In the genomic region with DNA sequence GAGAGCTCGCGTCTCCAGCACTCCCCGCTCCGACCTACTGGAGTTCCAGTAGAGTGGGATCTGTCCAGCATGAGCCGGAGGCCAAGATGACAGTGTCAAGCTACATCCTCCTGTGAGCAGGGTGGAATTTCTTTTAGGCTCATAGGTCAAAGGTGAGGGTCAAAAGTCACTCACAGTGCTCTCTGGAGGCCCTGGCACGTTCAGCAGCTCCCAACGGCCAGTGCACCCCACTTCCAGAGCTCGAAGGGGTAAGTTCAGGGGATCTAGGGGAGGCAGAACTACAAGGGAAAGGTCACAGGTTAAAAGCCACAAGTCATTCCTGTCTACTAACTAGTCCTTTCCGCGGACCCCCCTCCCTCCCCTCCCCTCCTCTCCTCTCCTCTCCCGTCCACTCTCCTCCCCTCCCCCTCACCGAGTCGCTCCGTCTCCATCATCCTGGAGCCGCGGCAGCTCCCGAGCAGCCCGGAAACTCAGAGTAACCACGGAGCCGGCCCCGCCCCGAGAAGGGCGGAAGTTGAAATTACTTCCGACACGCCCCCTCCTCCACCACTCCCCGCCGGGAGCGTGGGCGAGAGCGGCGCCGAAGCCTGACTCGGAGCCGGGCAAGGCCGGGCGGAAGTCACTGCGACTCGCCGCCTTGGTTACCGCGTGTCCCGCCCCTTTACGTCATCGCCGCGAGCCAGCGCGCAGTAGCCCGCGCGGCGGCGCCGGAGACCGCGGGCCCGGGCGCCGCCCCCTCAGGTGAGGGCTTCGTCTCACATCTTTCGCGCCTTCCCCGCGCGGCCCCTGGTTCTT, we compare ENCODE assay signal across 7 mouse cellular contexts. TPM values are rescaled to one million over a fixed set of nuclear protein-coding genes. Genes with fewer than 3 reads are reported as not detected.
DNase-seq lines count a peak whose midpoint lies in the region; ATAC-seq lines count a peak whose summit lies in the region.

A gene (minus strand): TSS at position 489 of the 795 bp plus-strand sequence.
A gene (plus strand): TSS at position 670 of the 795 bp plus-strand sequence.

- H3K36me3 ChIP-seq in intestine, embryonic 16.5 days (ENCODE audit: control insufficient read depth, insufficient read depth, low read length), result peaks cover 13% of the 10 kb centered on the region
- peaks cover 9% of the 10 kb centered on the region; the same call in 1 of the 2 replicates for H3K36me3 ChIP-seq in midbrain, embryonic 11.5 days (ENCODE audit: control insufficient read depth, insufficient read depth, low read length)

- ATAC-seq in intestine, embryonic 16.5 days, result peak; percentile 98
- peak; percentile 97 for ATAC-seq in midbrain, embryonic 11.5 days (ENCODE audit: low FRiP score)

- no peaks in the 10 kb centered on the region for H3K9me3 ChIP-seq in intestine, embryonic 16.5 days (ENCODE audit: control insufficient read depth, low read length)
- H3K9me3 ChIP-seq in midbrain, embryonic 11.5 days (ENCODE audit: control insufficient read depth, low read length), result no peaks in the 10 kb centered on the region

- peak within 1 kb of the TSS; percentile 76 for H3K4me3 ChIP-seq in intestine, embryonic 16.5 days (ENCODE audit: low read length)
- H3K4me3 ChIP-seq in midbrain, embryonic 11.5 days (ENCODE audit: low read depth, low read length), result peak within 1 kb of the TSS; percentile 72

- WGBS in intestine, embryonic 16.5 days, result under 1% methylated on average over 64 of the region's 65 CpGs
- 1% methylated on average over 65 of the region's 65 CpGs for WGBS in midbrain, embryonic 11.5 days

- peak; percentile 97 for DNase-seq in adrenal gland, adult 8-10 months
- peak; percentile 98 for DNase-seq in embryo, embryonic 9.5 days (ENCODE audit: extremely low spot score)
- DNase-seq in gastrocnemius, postnatal 4 days (ENCODE audit: low spot score in 2 of 2), result peak; percentile 94 to 98
- peak; percentile 98 for DNase-seq in left cerebral cortex, postnatal 36 days (ENCODE audit: low spot score in 2 of 2)
- peak; percentile 100 for DNase-seq in midbrain, embryonic 11.5 days (ENCODE audit: low spot score, missing footprints)
- DNase-seq in skeletal muscle tissue, adult 2 months (ENCODE audit: low read depth, low spot score), result peak; percentile 95

- H3K9ac ChIP-seq in intestine, embryonic 16.5 days (ENCODE audit: low read depth, low read length), result peak within 1 kb of the TSS; percentile 84
- peak within 1 kb of the TSS; percentile 84 for H3K9ac ChIP-seq in midbrain, embryonic 11.5 days (ENCODE audit: low read length)

- H3K4me2 ChIP-seq in intestine, embryonic 16.5 days (ENCODE audit: low read depth, low read length), result peak within 1 kb of the TSS; percentile 88
- peak within 1 kb of the TSS; percentile 86 for H3K4me2 ChIP-seq in midbrain, embryonic 11.5 days

- H3K27me3 ChIP-seq in intestine, embryonic 16.5 days (replicated peaks; ENCODE audit: control insufficient read depth, insufficient read depth, low read length), result no peaks in the 10 kb centered on the region
- H3K27me3 ChIP-seq in midbrain, embryonic 11.5 days (ENCODE audit: control insufficient read depth, insufficient read depth, low read length), result no peaks in the 10 kb centered on the region

- peaks cover 19% of the 10 kb centered on the region for H3K4me1 ChIP-seq in intestine, embryonic 16.5 days (ENCODE audit: control insufficient read depth, insufficient read depth, low read length)
- H3K4me1 ChIP-seq in midbrain, embryonic 11.5 days (ENCODE audit: control insufficient read depth, insufficient read depth, low read length), result peaks cover 14% of the 10 kb centered on the region

- intact Hi-C loops in left cerebral cortex, postnatal 36 days (cut with DNase I), result loop anchor here (1.0 to 10.0 kb wide), 4 partner anchors 13 to 915 kb away; a partner anchor contains a TSS

- H3K27ac ChIP-seq in intestine, embryonic 16.5 days (ENCODE audit: low read length), result peak within 1 kb of the TSS; percentile 72
- no peak within 1 kb of the TSS for H3K27ac ChIP-seq in midbrain, embryonic 11.5 days (ENCODE audit: low read depth, low read length)

RNA-seq across cellular contexts. Expression of the first gene that starts in this region (rescaled TPM):
- total RNA-seq in adrenal gland, adult 8-10 months (2022), result 10 to 100 TPM; 67.2 to 85.0 (median 83.5) TPM
- total RNA-seq in gastrocnemius, postnatal 4 days (2021), result 10 to 100 TPM; 28.8 to 29.2 TPM
- 39.2 and 44.9 TPM in 2 replicates for polyA plus RNA-seq in intestine, embryonic 16.5 days (2015; fragmentation: Nextera tagmentation; extraction: Ambion mirVana)
- 10 to 100 TPM; 58.5 to 72.2 TPM for total RNA-seq in left cerebral cortex, postnatal 36 days (2021)
- polyA plus RNA-seq in midbrain, embryonic 11.5 days (2014; fragmentation: Nextera tagmentation; extraction: Ambion mirVana), result 30.7 and 36.2 TPM in 2 replicates

RNA-seq across cellular contexts. Expression of the second gene that starts in this region (rescaled TPM):
- total RNA-seq in adrenal gland, adult 8-10 months (2022), result 10 to 100 TPM; 41.7 to 59.8 (median 53.8) TPM
- 10 to 100 TPM; 25.8 to 28.0 TPM for total RNA-seq in gastrocnemius, postnatal 4 days (2021)
- 104 TPM in 2 replicates for polyA plus RNA-seq in intestine, embryonic 16.5 days (2015; fragmentation: Nextera tagmentation; extraction: Ambion mirVana)
- 10 to 100 TPM; 35.5 to 36.6 TPM for total RNA-seq in left cerebral cortex, postnatal 36 days (2021)
- polyA plus RNA-seq in midbrain, embryonic 11.5 days (2014; fragmentation: Nextera tagmentation; extraction: Ambion mirVana), result 117 and 125 TPM in 2 replicates
